Mouse (Mus musculus): Measurements from ENCODE around the gene Xpo4. TPM values are rescaled to one million over a fixed set of nuclear protein-coding genes. Genes with fewer than 3 reads are reported as not detected.
"Not testable (repeated sequence)": the region's sequence is repeated elsewhere in the genome, so short reads cannot be mapped to it uniquely, and the experiment has no call there.

Gene Xpo4
- polyA plus RNA-seq, 1 experiment = 3.8 TPM

GRCm38 (mm10) chr14:57701915-57702477, 36.8 kb upstream of the Xpo4 start:
- no peak for DNase-seq
- 52% methylated on average over 12 of the region's 12 CpGs for WGBS
- TF ChIP-seq CTCF (IDR thresholded peaks at IDR 0.05; ENCODE audit: insufficient read depth, low read length) = no peak
- no peak for TF ChIP-seq POLR2A (IDR thresholded peaks at IDR 0.05; ENCODE audit: borderline replicate concordance, extremely low read depth, low read depth, low read length)
- Histone ChIP-seq H3K4me1 (ENCODE audit: control insufficient read depth, insufficient read depth, low read length) (peaks cover 11% of the 10 kb centered on the region), H3K4me3 (replicated peaks; ENCODE audit: extremely low read depth, low read depth, low read length) (no peak overlapping the region)

DNA sequence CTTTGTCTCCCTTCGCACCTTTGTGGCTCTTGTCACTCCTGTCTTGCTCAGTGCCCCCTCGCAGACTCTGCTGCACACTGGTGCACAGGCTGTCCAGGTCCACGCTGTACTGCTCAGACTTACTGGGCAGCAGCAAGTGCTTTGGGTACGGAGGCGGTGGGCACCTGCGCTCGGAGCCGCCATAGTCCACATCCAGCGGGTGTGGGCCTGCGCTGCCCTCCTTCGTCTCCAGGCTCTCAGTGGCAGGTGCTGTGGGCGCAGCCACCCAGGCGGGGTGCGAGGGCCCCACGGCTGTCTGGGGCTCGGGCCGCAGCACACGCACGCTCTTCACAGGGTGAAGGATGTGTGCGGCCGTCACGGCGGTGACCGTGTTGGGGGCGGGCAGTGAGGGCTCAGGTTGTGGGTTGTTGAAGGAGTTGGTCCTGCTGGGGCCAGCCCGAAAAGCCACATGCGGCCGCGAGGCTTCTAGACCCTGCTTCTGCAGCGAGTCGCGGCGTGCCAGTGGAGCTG, 34.3 kb upstream of the Xpo4 start:
- H3K4me3 ChIP-seq (replicated peaks; ENCODE audit: extremely low read depth, low read depth, low read length) = no peak overlapping the region
- WGBS = 95% methylated on average over 33 of the region's 33 CpGs
- TF ChIP-seq POLR2A (IDR thresholded peaks at IDR 0.05; ENCODE audit: borderline replicate concordance, extremely low read depth, low read depth, low read length) (no peak), CTCF (IDR thresholded peaks at IDR 0.05; ENCODE audit: insufficient read depth, low read length) (no peak)
- no peak for DNase-seq
- no peaks in the 10 kb centered on the region for H3K4me1 ChIP-seq (ENCODE audit: control insufficient read depth, insufficient read depth, low read length)

DNA sequence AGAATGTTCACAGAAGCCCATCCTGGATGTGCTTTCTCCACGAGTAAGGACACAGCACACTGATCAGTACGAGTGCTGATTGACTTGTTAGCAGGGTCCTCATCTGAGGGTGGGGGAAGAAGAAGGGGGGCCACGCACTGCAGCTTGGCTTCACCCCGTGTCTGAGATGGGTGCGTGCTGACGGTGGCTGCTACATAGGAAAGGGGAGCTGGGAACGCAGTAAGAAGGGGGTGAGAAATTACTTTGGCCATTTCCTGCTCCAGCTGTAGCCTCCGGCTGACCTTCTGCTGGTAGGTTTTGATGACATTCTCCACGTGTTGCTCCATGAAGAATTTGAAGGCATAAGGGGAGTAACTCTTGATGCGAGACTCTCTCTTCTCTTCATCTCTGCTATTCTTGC, 33.8 kb upstream of the Xpo4 start:
- Histone ChIP-seq H3K4me1 (ENCODE audit: control insufficient read depth, insufficient read depth, low read length) (no peaks in the 10 kb centered on the region), H3K4me3 (replicated peaks; ENCODE audit: extremely low read depth, low read depth, low read length) (no peak overlapping the region)
- DNase-seq = no peak
- WGBS = 75% methylated on average over 10 of the region's 10 CpGs
- TF ChIP-seq POLR2A (IDR thresholded peaks at IDR 0.05; ENCODE audit: borderline replicate concordance, extremely low read depth, low read depth, low read length) = no peak
- TF ChIP-seq CTCF (IDR thresholded peaks at IDR 0.05; ENCODE audit: insufficient read depth, low read length) = no peak

DNA sequence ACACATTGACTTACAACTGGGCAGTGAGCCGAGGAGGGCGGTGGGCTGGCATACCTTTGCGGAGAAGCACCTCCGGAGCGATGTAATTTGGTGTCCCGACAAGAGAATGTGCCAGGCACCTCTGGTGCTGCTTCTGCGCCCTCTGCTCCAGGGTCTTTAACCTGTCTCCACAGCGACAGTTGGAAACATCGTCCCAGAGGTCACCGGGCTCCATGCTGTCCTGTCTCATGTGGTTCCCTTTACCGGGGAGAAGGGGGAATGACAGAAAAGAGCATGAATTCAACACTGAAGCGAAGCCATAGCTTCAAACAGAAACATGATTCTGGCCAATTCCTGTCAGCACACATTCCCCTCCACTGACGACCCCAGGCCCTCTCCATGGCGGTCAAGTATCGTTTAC, 30.8 kb upstream of the Xpo4 start:
- no peak for DNase-seq
- TF ChIP-seq POLR2A (IDR thresholded peaks at IDR 0.05; ENCODE audit: borderline replicate concordance, extremely low read depth, low read depth, low read length) = no peak
- no peak for TF ChIP-seq CTCF (IDR thresholded peaks at IDR 0.05; ENCODE audit: insufficient read depth, low read length)
- 89% methylated on average over 15 of the region's 15 CpGs for WGBS
- Histone ChIP-seq H3K4me3 (replicated peaks; ENCODE audit: extremely low read depth, low read depth, low read length) (no peak overlapping the region), H3K4me1 (ENCODE audit: control insufficient read depth, insufficient read depth, low read length) (no peaks in the 10 kb centered on the region)

GRCm38 (mm10) chr14:57695550-57695949, 30.3 kb upstream of the Xpo4 start:
- Histone ChIP-seq H3K4me1 (ENCODE audit: control insufficient read depth, insufficient read depth, low read length) (no peaks in the 10 kb centered on the region), H3K4me3 (replicated peaks; ENCODE audit: extremely low read depth, low read depth, low read length) (no peak overlapping the region)
- 90% methylated on average over 8 of the region's 8 CpGs for WGBS
- TF ChIP-seq CTCF (IDR thresholded peaks at IDR 0.05; ENCODE audit: insufficient read depth, low read length) = peak; percentile 45
- no peak for TF ChIP-seq POLR2A (IDR thresholded peaks at IDR 0.05; ENCODE audit: borderline replicate concordance, extremely low read depth, low read depth, low read length)
- no peak for DNase-seq

DNA sequence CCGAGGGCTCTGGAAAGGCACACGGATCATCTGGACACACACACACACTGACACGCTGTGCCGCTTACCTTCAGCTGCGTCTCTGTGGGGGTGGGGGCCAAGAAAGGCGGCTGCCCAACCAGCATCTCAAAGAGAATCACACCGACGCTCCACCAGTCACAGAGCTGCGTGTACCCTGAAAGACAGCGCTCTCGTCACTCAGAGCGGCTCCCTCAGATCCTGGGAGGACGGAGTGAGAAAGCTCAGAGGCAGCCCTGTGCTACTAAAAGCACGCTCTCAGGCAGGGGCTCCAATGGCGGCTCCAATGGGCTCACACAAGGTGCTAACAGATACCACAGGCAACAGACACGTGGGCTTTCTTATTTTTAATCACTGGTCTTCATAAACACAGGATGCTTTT, 29.0 kb upstream of the Xpo4 start:
- Histone ChIP-seq H3K4me1 (ENCODE audit: control insufficient read depth, insufficient read depth, low read length) (no peaks in the 10 kb centered on the region), H3K4me3 (replicated peaks; ENCODE audit: extremely low read depth, low read depth, low read length) (no peak overlapping the region)
- 84% methylated on average over 16 of the region's 16 CpGs for whole genome bisulfite sequencing
- no peak for DNase-seq
- TF ChIP-seq CTCF (IDR thresholded peaks at IDR 0.05; ENCODE audit: insufficient read depth, low read length) (no peak), POLR2A (IDR thresholded peaks at IDR 0.05; ENCODE audit: borderline replicate concordance, extremely low read depth, low read depth, low read length) (no peak)

- TF ChIP-seq POLR2A (IDR thresholded peaks at IDR 0.05; ENCODE audit: borderline replicate concordance, extremely low read depth, low read depth, low read length) = no peak
- TF ChIP-seq CTCF (IDR thresholded peaks at IDR 0.05; ENCODE audit: insufficient read depth, low read length) = no peak
- WGBS = 87% methylated on average over 17 of the region's 17 CpGs
- no peaks in the 10 kb centered on the region for H3K4me1 ChIP-seq (ENCODE audit: control insufficient read depth, insufficient read depth, low read length)
- no peak overlapping the region for H3K4me3 ChIP-seq (replicated peaks; ENCODE audit: extremely low read depth, low read depth, low read length)
- no peak for DNase-seq
Measured at GRCm38 (mm10) chr14:57692517-57693130, 27.4 kb upstream of the Xpo4 start.

- no peaks in the 10 kb centered on the region for H3K4me1 ChIP-seq (ENCODE audit: control insufficient read depth, insufficient read depth, low read length)
- no peak for DNase-seq
- WGBS = 92% methylated on average over 24 of the region's 24 CpGs
- H3K4me3 ChIP-seq (replicated peaks; ENCODE audit: extremely low read depth, low read depth, low read length) = no peak overlapping the region
- no peak for TF ChIP-seq CTCF (IDR thresholded peaks at IDR 0.05; ENCODE audit: insufficient read depth, low read length)
- no peak for TF ChIP-seq POLR2A (IDR thresholded peaks at IDR 0.05; ENCODE audit: borderline replicate concordance, extremely low read depth, low read depth, low read length)
Measured at GRCm38 (mm10) chr14:57691316-57691715, 26.1 kb upstream of the Xpo4 start.

DNA sequence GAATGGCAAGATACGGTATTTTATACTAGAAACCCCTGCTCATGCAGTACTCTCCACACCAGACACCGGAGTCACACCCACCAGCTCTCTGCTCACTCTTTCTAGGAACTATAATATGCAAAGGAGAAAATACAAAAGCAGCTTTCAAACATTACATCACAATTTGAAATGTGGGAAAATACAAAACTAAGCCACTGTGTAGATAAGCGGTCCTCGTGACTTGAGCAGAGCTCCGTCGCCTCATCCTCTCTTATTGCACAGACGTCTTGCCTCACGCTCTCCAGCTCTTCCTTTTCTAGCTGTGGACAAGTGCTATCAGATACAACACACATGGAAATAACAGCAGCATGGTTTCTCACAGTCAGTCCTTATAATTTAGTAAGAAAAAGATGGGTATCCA, 25.5 kb upstream of the Xpo4 start:
- WGBS = 90% methylated on average over 8 of the region's 8 CpGs
- no peak overlapping the region for H3K4me3 ChIP-seq (replicated peaks; ENCODE audit: extremely low read depth, low read depth, low read length)
- no peak for DNase-seq
- no peak for TF ChIP-seq CTCF (IDR thresholded peaks at IDR 0.05; ENCODE audit: insufficient read depth, low read length)
- TF ChIP-seq POLR2A (IDR thresholded peaks at IDR 0.05; ENCODE audit: borderline replicate concordance, extremely low read depth, low read depth, low read length) = no peak
- H3K4me1 ChIP-seq (ENCODE audit: control insufficient read depth, insufficient read depth, low read length) = no peaks in the 10 kb centered on the region

- WGBS = 90% methylated on average over 7 of the region's 7 CpGs
- not testable (repeated sequence) for DNase-seq; H3K4me1 ChIP-seq (ENCODE audit: control insufficient read depth, insufficient read depth, low read length); H3K4me3 ChIP-seq (replicated peaks; ENCODE audit: extremely low read depth, low read depth, low read length)
Measured at GRCm38 (mm10) chr14:57688066-57688465, 22.8 kb upstream of the Xpo4 start.
